Mouse (Mus musculus) MEL (cell line): ENCODE measurements around the gene Spen.

Experiments
- CTCF ChIP-seq, 3 experiments: IDR thresholded peaks in 2 of 3; conservative IDR thresholded peaks in 1 of 3; 2 replicates each; pipeline ENCODE4 v1.5.1; 2011 to 2012; ENCODE audit warnings: low read length in 3 of 3, low read depth in 2 of 3, mild to moderate bottlenecking in 2 of 3, improper control_type of control experiment in 1 of 3, inconsistent platforms in 1 of 3, mixed read lengths in 1 of 3, moderate library complexity in 1 of 3; ENCODE audit not compliant: control insufficient read depth in 1 of 3, insufficient read depth in 1 of 3, poor library complexity in 1 of 3, severe bottlenecking in 1 of 3
- MAX ChIP-seq: IDR thresholded peaks from 2 replicates; pipeline ENCODE4 v1.6.1; 2011; ENCODE audit warnings: low read length, improper control_type of control experiment

DNA sequence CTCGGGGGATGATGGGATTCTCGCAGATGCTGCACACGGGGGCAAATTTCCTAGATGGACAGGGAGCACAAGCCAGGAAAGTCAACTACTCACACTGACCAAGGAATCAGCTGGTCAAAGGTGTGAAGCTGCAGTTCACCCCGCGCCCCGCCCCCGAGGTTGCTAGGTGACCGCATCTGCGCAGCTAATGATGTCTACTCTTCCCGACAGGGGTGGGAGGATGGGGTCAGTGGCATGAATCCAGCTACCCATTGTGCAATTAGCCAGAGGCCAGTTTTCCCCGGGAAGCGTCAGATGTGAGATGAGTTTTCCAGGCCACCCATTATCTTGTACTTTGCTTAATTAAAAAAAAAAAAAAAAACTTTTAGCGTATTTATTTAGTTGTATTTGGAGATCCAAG, 42.7 kb upstream of the Spen start:
- no peak for TF ChIP-seq CTCF (IDR thresholded peaks at IDR 0.05 in 2 of 3, conservative IDR thresholded peaks at IDR 0.05 in 1 of 3; ENCODE audit: control insufficient read depth in 1 of 3, insufficient read depth in 1 of 3, low read depth in 2 of 3, low read length in 3 of 3, poor library complexity in 1 of 3, severe bottlenecking in 1 of 3)
- TF ChIP-seq MAX: no peak
